Mouse (Mus musculus): ENCODE measurements around the gene Mrpl28. TPM values are rescaled to one million over a fixed set of nuclear protein-coding genes. Genes with fewer than 3 reads are reported as not detected.

The Mrpl28 gene
- total and polyA plus RNA-seq, 2 experiments from 2014 or later, result 222 to 275 TPM

GRCm38 (mm10) chr17:26100166-26100565, 23.1 kb upstream of the Mrpl28 start:
- WGBS, result 37% methylated on average over 2 of the region's 2 CpGs
- H3K4me3 ChIP-seq (ENCODE audit: low read depth, low read length), result no peak overlapping the region
- no peak for ATAC-seq (ENCODE audit: insufficient read depth, low read depth)
- H3K4me2 ChIP-seq (ENCODE audit: low read depth, low read length), result no peak overlapping the region
- H3K4me1 ChIP-seq (ENCODE audit: control insufficient read depth, insufficient read depth), result no peaks in the 10 kb centered on the region
- H3K9me3 ChIP-seq (replicated peaks; ENCODE audit: control insufficient read depth, low read length), result no peaks in the 10 kb centered on the region
- no peaks in the 10 kb centered on the region for H3K36me3 ChIP-seq (replicated peaks; ENCODE audit: control insufficient read depth, insufficient read depth, low read length)
- TF ChIP-seq EP300 (IDR thresholded peaks at IDR 0.05; ENCODE audit: low read depth) (no peak), CTCF (IDR thresholded peaks at IDR 0.05; ENCODE audit: low read depth) (no peak)
- no peak overlapping the region for H3K27ac ChIP-seq (ENCODE audit: low read depth)
- no peaks in the 10 kb centered on the region for H3K27me3 ChIP-seq (ENCODE audit: control insufficient read depth, insufficient read depth, low read length)
- no peak for DNase-seq (ENCODE audit: low spot score)
- no peak overlapping the region for H3K9ac ChIP-seq (replicated peaks; ENCODE audit: low read depth, low read length)

GRCm38 (mm10) chr17:26101478-26101877, 21.8 kb upstream of the Mrpl28 start:
- WGBS, result 36% methylated on average over 4 of the region's 4 CpGs
- no peaks in the 10 kb centered on the region for H3K9me3 ChIP-seq (replicated peaks; ENCODE audit: control insufficient read depth, low read length)
- no peak for ATAC-seq (ENCODE audit: insufficient read depth, low read depth)

GRCm38 (mm10) chr17:26105619-26106018, 17.7 kb upstream of the Mrpl28 start:
- no peak overlapping the region for H3K4me2 ChIP-seq (ENCODE audit: low read depth, low read length)
- no peak for TF ChIP-seq EP300 (IDR thresholded peaks at IDR 0.05; ENCODE audit: low read depth)
- TF ChIP-seq CTCF (IDR thresholded peaks at IDR 0.05; ENCODE audit: low read depth), result no peak
- no peaks in the 10 kb centered on the region for H3K4me1 ChIP-seq (ENCODE audit: control insufficient read depth, insufficient read depth)
- ATAC-seq (ENCODE audit: insufficient read depth, low read depth) (no peak), DNase-seq (ENCODE audit: low spot score) (no peak)
- peaks cover 9% of the 10 kb centered on the region for H3K27me3 ChIP-seq (ENCODE audit: control insufficient read depth, insufficient read depth, low read length)
- H3K36me3 ChIP-seq (replicated peaks; ENCODE audit: control insufficient read depth, insufficient read depth, low read length), result no peaks in the 10 kb centered on the region
- no peak overlapping the region for H3K27ac ChIP-seq (ENCODE audit: low read depth)
- WGBS, result 43% methylated on average over 4 of the region's 4 CpGs
- H3K9ac ChIP-seq (replicated peaks; ENCODE audit: low read depth, low read length), result no peak overlapping the region
- H3K9me3 ChIP-seq (replicated peaks; ENCODE audit: control insufficient read depth, low read length), result no peaks in the 10 kb centered on the region
- H3K4me3 ChIP-seq (ENCODE audit: low read depth, low read length), result no peak overlapping the region

More at GRCm38 (mm10) chr17:26101478-26101877, 21.8 kb upstream of the Mrpl28 start:
- H3K4me3 ChIP-seq (ENCODE audit: low read depth, low read length), result no peak overlapping the region
- H3K27me3 ChIP-seq (ENCODE audit: control insufficient read depth, insufficient read depth, low read length), result no peaks in the 10 kb centered on the region
- DNase-seq (ENCODE audit: low spot score), result no peak
- H3K9ac ChIP-seq (replicated peaks; ENCODE audit: low read depth, low read length), result no peak overlapping the region
- no peaks in the 10 kb centered on the region for H3K4me1 ChIP-seq (ENCODE audit: control insufficient read depth, insufficient read depth)
- no peak overlapping the region for H3K27ac ChIP-seq (ENCODE audit: low read depth)
- TF ChIP-seq EP300 (IDR thresholded peaks at IDR 0.05; ENCODE audit: low read depth) (no peak), CTCF (IDR thresholded peaks at IDR 0.05; ENCODE audit: low read depth) (no peak)
- H3K36me3 ChIP-seq (replicated peaks; ENCODE audit: control insufficient read depth, insufficient read depth, low read length), result no peaks in the 10 kb centered on the region
- no peak overlapping the region for H3K4me2 ChIP-seq (ENCODE audit: low read depth, low read length)

GRCm38 (mm10) chr17:26110156-26110555, 13.1 kb upstream of the Mrpl28 start:
- H3K9me3 ChIP-seq (replicated peaks; ENCODE audit: control insufficient read depth, low read length), result no peaks in the 10 kb centered on the region
- ATAC-seq (ENCODE audit: insufficient read depth, low read depth) (no peak), DNase-seq (ENCODE audit: low spot score) (no peak)
- H3K9ac ChIP-seq (replicated peaks; ENCODE audit: low read depth, low read length), result no peak overlapping the region
- WGBS, result 36% methylated on average over 4 of the region's 4 CpGs
- no peak for TF ChIP-seq EP300 (IDR thresholded peaks at IDR 0.05; ENCODE audit: low read depth)
- TF ChIP-seq CTCF (IDR thresholded peaks at IDR 0.05; ENCODE audit: low read depth), result no peak
- H3K27ac ChIP-seq (ENCODE audit: low read depth), result no peak overlapping the region
- no peaks in the 10 kb centered on the region for H3K36me3 ChIP-seq (replicated peaks; ENCODE audit: control insufficient read depth, insufficient read depth, low read length)
- H3K27me3 ChIP-seq (ENCODE audit: control insufficient read depth, insufficient read depth, low read length), result peaks cover 53% of the 10 kb centered on the region
- 0 out of 2 replicates have a peak, but pooled peaks cover 7% of the 10 kb centered on the region for H3K4me1 ChIP-seq (ENCODE audit: control insufficient read depth, insufficient read depth)
- H3K4me3 ChIP-seq (ENCODE audit: low read depth, low read length), result no peak overlapping the region
- H3K4me2 ChIP-seq (ENCODE audit: low read depth, low read length), result no peak overlapping the region

GRCm38 (mm10) chr17:26111024-26111423, 12.3 kb upstream of the Mrpl28 start:
- ATAC-seq (ENCODE audit: insufficient read depth, low read depth) (no peak), DNase-seq (ENCODE audit: low spot score) (no peak)
- Histone ChIP-seq H3K9ac (replicated peaks; ENCODE audit: low read depth, low read length) (no peak overlapping the region), H3K27me3 (ENCODE audit: control insufficient read depth, insufficient read depth, low read length) (peaks cover 61% of the 10 kb centered on the region), H3K4me1 (ENCODE audit: control insufficient read depth, insufficient read depth) (0 out of 2 replicates have a peak, but pooled peaks cover 7% of the 10 kb centered on the region), H3K4me3 (ENCODE audit: low read depth, low read length) (no peak overlapping the region), H3K36me3 (replicated peaks; ENCODE audit: control insufficient read depth, insufficient read depth, low read length) (no peaks in the 10 kb centered on the region), H3K4me2 (ENCODE audit: low read depth, low read length) (no peak overlapping the region), H3K27ac (ENCODE audit: low read depth) (no peak overlapping the region), H3K9me3 (replicated peaks; ENCODE audit: control insufficient read depth, low read length) (no peaks in the 10 kb centered on the region)
- TF ChIP-seq EP300 (IDR thresholded peaks at IDR 0.05; ENCODE audit: low read depth) (no peak), CTCF (IDR thresholded peaks at IDR 0.05; ENCODE audit: low read depth) (no peak)
- WGBS, result 7% methylated on average over 4 of the region's 4 CpGs

GRCm38 (mm10) chr17:26111722-26112121, 11.6 kb upstream of the Mrpl28 start:
- no peaks in the 10 kb centered on the region for H3K9me3 ChIP-seq (replicated peaks; ENCODE audit: control insufficient read depth, low read length)
- 41% methylated on average over 4 of the region's 4 CpGs for WGBS
- no peak overlapping the region for H3K9ac ChIP-seq (replicated peaks; ENCODE audit: low read depth, low read length)
- peaks cover 68% of the 10 kb centered on the region for H3K27me3 ChIP-seq (ENCODE audit: control insufficient read depth, insufficient read depth, low read length)
- no peak overlapping the region for H3K27ac ChIP-seq (ENCODE audit: low read depth)
- DNase-seq (ENCODE audit: low spot score) (no peak), ATAC-seq (ENCODE audit: insufficient read depth, low read depth) (no peak)
- no peaks in the 10 kb centered on the region for H3K36me3 ChIP-seq (replicated peaks; ENCODE audit: control insufficient read depth, insufficient read depth, low read length)
- no peak overlapping the region for H3K4me2 ChIP-seq (ENCODE audit: low read depth, low read length)
- H3K4me1 ChIP-seq (ENCODE audit: control insufficient read depth, insufficient read depth), result 0 out of 2 replicates have a peak, but pooled peaks cover 7% of the 10 kb centered on the region
- H3K4me3 ChIP-seq (ENCODE audit: low read depth, low read length), result no peak overlapping the region
- no peak for TF ChIP-seq CTCF (IDR thresholded peaks at IDR 0.05; ENCODE audit: low read depth)
- TF ChIP-seq EP300 (IDR thresholded peaks at IDR 0.05; ENCODE audit: low read depth), result no peak
